In the genomic region with DNA sequence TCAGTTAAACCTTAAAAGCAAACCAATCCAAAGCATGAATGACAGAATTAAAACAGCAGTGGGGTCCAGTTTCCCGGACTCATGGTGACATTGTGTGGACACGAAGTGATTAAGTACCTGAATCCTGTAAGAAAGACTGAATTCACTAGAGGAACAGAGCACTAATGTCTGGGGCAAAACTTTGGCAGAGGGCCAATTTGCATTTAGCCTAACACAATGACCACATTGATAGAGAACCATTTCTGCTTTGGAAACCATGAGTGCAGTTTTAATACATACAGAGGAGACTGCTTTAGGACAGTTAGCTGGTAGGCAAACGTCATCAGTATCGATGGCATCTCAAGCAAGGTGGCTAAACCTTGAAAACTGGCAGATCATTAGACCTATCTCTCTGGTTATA, we compare ENCODE assay signal across 12 mouse cellular contexts.
DNase-seq lines count a peak whose midpoint lies in the region; ATAC-seq and TF ChIP-seq lines count a peak whose summit lies in the region.
"Had no signal": no experiment of that assay in that cellular context is flagged by ENCODE, and none has a peak within 500 bp of the region (broad histone marks: within the 10 kb centered on the region; RNA-seq: fewer than 3 reads in every experiment).

No protein-coding gene starts in this region.

- peak; percentile 60 for DNase-seq in forebrain, embryonic 11.5 days (ENCODE audit: low spot score)
- DNase-seq in forebrain, embryonic 10.5 days (ENCODE audit: extremely low spot score, low spot score): no peak
- DNase-seq in embryo, embryonic 10.5 days (ENCODE audit: low spot score): peak; percentile 50
- peak; percentile 70 for DNase-seq in midbrain, postnatal 0 days (ENCODE audit: low spot score)
- no peak for DNase-seq in urinary bladder, postnatal 14 days (ENCODE audit: low spot score)
- DNase-seq in adrenal gland, postnatal 10 days: no peak
- no peak for DNase-seq in urinary bladder, postnatal 10 days (ENCODE audit: low spot score)
- DNase-seq: heart, adult 11 months; kidney, adult 11 months; liver, postnatal 0 days had no signal

- no peak overlapping the region for H3K27ac ChIP-seq in forebrain, embryonic 11.5 days (ENCODE audit: low read depth, low read length)
- H3K27ac ChIP-seq in forebrain, embryonic 10.5 days: no peak overlapping the region
- H3K27ac ChIP-seq in hindbrain, embryonic 12.5 days: no peak overlapping the region
- no peak overlapping the region for H3K27ac ChIP-seq in midbrain, postnatal 0 days (ENCODE audit: low read depth, low read length)

- H3K9me3 ChIP-seq in forebrain, embryonic 11.5 days (ENCODE audit: control insufficient read depth, low read length): no peaks in the 10 kb centered on the region
- no peaks in the 10 kb centered on the region for H3K9me3 ChIP-seq in forebrain, embryonic 10.5 days
- H3K9me3 ChIP-seq in hindbrain, embryonic 12.5 days (replicated peaks): no peaks in the 10 kb centered on the region
- H3K9me3 ChIP-seq in midbrain, postnatal 0 days (ENCODE audit: low read length): no peaks in the 10 kb centered on the region

- H3K9ac ChIP-seq in forebrain, embryonic 11.5 days (ENCODE audit: low read length): no peak overlapping the region
- no peak overlapping the region for H3K9ac ChIP-seq in hindbrain, embryonic 12.5 days
- no peak overlapping the region for H3K9ac ChIP-seq in midbrain, postnatal 0 days (replicated peaks; ENCODE audit: low read length, poor library complexity, severe bottlenecking)
- H3K9ac ChIP-seq: liver, postnatal 0 days had no signal

- no peak overlapping the region for H3K4me3 ChIP-seq in forebrain, embryonic 11.5 days (ENCODE audit: low read depth, low read length)
- no peak overlapping the region for H3K4me3 ChIP-seq in forebrain, embryonic 10.5 days
- H3K4me3 ChIP-seq in hindbrain, embryonic 12.5 days: no peak overlapping the region
- no peak overlapping the region for H3K4me3 ChIP-seq in midbrain, postnatal 0 days (ENCODE audit: low read depth, low read length)

- no peaks in the 10 kb centered on the region for H3K27me3 ChIP-seq in forebrain, embryonic 11.5 days (ENCODE audit: control insufficient read depth, insufficient read depth, low read length)
- no peaks in the 10 kb centered on the region for H3K27me3 ChIP-seq in forebrain, embryonic 10.5 days (ENCODE audit: poor library complexity, severe bottlenecking)
- no peaks in the 10 kb centered on the region for H3K27me3 ChIP-seq in hindbrain, embryonic 12.5 days
- H3K27me3 ChIP-seq in midbrain, postnatal 0 days (ENCODE audit: insufficient read depth, low read length): no peaks in the 10 kb centered on the region
- H3K27me3 ChIP-seq: Patski had no signal

- no peak for TF ChIP-seq CTCF in midbrain, postnatal 0 days (IDR thresholded peaks at IDR 0.05)

- 40% methylated on average over 4 of the region's 4 CpGs for WGBS in forebrain, embryonic 11.5 days
- WGBS in forebrain, embryonic 10.5 days: 64% methylated on average over 4 of the region's 4 CpGs
- 31% methylated on average over 4 of the region's 4 CpGs for WGBS in hindbrain, embryonic 12.5 days
- whole genome bisulfite sequencing in midbrain, postnatal 0 days: 41% methylated on average over 4 of the region's 4 CpGs

- H3K36me3 ChIP-seq in forebrain, embryonic 11.5 days (ENCODE audit: control insufficient read depth, insufficient read depth, low read length): no peaks in the 10 kb centered on the region
- H3K36me3 ChIP-seq in forebrain, embryonic 10.5 days (replicated peaks): no peaks in the 10 kb centered on the region
- no peaks in the 10 kb centered on the region for H3K36me3 ChIP-seq in hindbrain, embryonic 12.5 days
- no peaks in the 10 kb centered on the region for H3K36me3 ChIP-seq in midbrain, postnatal 0 days (ENCODE audit: insufficient read depth, low read length)

- ATAC-seq in forebrain, embryonic 11.5 days (replicated peaks; ENCODE audit: low FRiP score): peak; percentile 87
- ATAC-seq in hindbrain, embryonic 12.5 days (ENCODE audit: low FRiP score): peak; percentile 88
- 0 out of 2 replicates have a peak, but pooled peaks have one; percentile 31 for ATAC-seq in midbrain, postnatal 0 days (ENCODE audit: low FRiP score)
- ATAC-seq: liver, postnatal 0 days; Patski had no signal

- no peaks in the 10 kb centered on the region for H3K4me1 ChIP-seq in forebrain, embryonic 11.5 days (replicated peaks; ENCODE audit: control insufficient read depth, insufficient read depth, low read length)
- H3K4me1 ChIP-seq in forebrain, embryonic 10.5 days: peaks cover 11% of the 10 kb centered on the region; the same call in 1 of the 2 replicates
- H3K4me1 ChIP-seq in hindbrain, embryonic 12.5 days: no peaks in the 10 kb centered on the region
- H3K4me1 ChIP-seq in midbrain, postnatal 0 days (ENCODE audit: insufficient read depth, low read length): no peaks in the 10 kb centered on the region

- H3K4me2 ChIP-seq in forebrain, embryonic 11.5 days (ENCODE audit: low read depth, low read length, severe bottlenecking): no peak overlapping the region
- H3K4me2 ChIP-seq in hindbrain, embryonic 12.5 days (replicated peaks): no peak overlapping the region
- no peak overlapping the region for H3K4me2 ChIP-seq in midbrain, postnatal 0 days (ENCODE audit: low read depth, low read length, poor library complexity, severe bottlenecking)

Comparison
In these comparisons a context has a peak if more than half of its experiments do, and no peak if none do; other contexts are left out.
1. DNase-seq: peak in forebrain, embryonic 11.5 days (single experiment), embryo, embryonic 10.5 days (single experiment) and midbrain, postnatal 0 days (single experiment); none in forebrain, embryonic 10.5 days (single experiment), urinary bladder, postnatal 14 days (single experiment), adrenal gland, postnatal 10 days (single experiment) and urinary bladder, postnatal 10 days (single experiment).
2. ATAC-seq: peak in every context shown above with its lines; median percentile 88 in hindbrain, embryonic 12.5 days; 87 in forebrain, embryonic 11.5 days; 31 in midbrain, postnatal 0 days.